Mouse (Mus musculus): Measurements from ENCODE around the gene Ifitm6. TPM values are rescaled to one million over a fixed set of nuclear protein-coding genes. Genes with fewer than 3 reads are reported as not detected.
"Not testable (repeated sequence)": the region's sequence is repeated elsewhere in the genome, so short reads cannot be mapped to it uniquely, and the experiment has no call there.

The Ifitm6 gene
- polyA plus RNA-seq, 1 experiment, result 0.19 TPM

- Histone ChIP-seq H3K4me1 (ENCODE audit: control insufficient read depth, insufficient read depth, low read length) (peaks cover 3% of the 10 kb centered on the region; the same call in 1 of the 2 replicates), H3K4me3 (ENCODE audit: control insufficient read depth, low read depth, low read length) (no peak overlapping the region), H3K27me3 (ENCODE audit: control insufficient read depth, insufficient read depth, low read length) (no peaks in the 10 kb centered on the region), H3K36me3 (ENCODE audit: control insufficient read depth, insufficient read depth, low read length) (no peaks in the 10 kb centered on the region), H3K27ac (ENCODE audit: control insufficient read depth, insufficient read depth, low read depth, low read length) (0 out of 2 replicates have a peak overlapping the region, but pooled peaks have one; percentile 23)
- TF ChIP-seq CTCF (IDR thresholded peaks at IDR 0.05; ENCODE audit: control insufficient read depth, insufficient read depth, insufficient replicate concordance, low read depth, low read length) (no peak), POLR2A (IDR thresholded peaks at IDR 0.05; ENCODE audit: control insufficient read depth, low read depth, low read length) (no peak)
These were observed 23.9 kb upstream of the Ifitm6 start for GRCm38 (mm10) chr7:141041661-141042060.

GRCm38 (mm10) chr7:141040867-141041606 is 23.3 kb upstream of the Ifitm6 start:
- peaks cover 3% of the 10 kb centered on the region; the same call in 1 of the 2 replicates for H3K4me1 ChIP-seq (ENCODE audit: control insufficient read depth, insufficient read depth, low read length)
- H3K36me3 ChIP-seq (ENCODE audit: control insufficient read depth, insufficient read depth, low read length), result no peaks in the 10 kb centered on the region
- H3K4me3 ChIP-seq (ENCODE audit: control insufficient read depth, low read depth, low read length), result no peak overlapping the region
- H3K27me3 ChIP-seq (ENCODE audit: control insufficient read depth, insufficient read depth, low read length), result no peaks in the 10 kb centered on the region
- TF ChIP-seq CTCF (IDR thresholded peaks at IDR 0.05; ENCODE audit: control insufficient read depth, insufficient read depth, insufficient replicate concordance, low read depth, low read length) (no peak), POLR2A (IDR thresholded peaks at IDR 0.05; ENCODE audit: control insufficient read depth, low read depth, low read length) (no peak)
- H3K27ac ChIP-seq (ENCODE audit: control insufficient read depth, insufficient read depth, low read depth, low read length), result no peak overlapping the region

GRCm38 (mm10) chr7:141039386-141040107 is 21.8 kb upstream of the Ifitm6 start:
- Histone ChIP-seq H3K36me3 (ENCODE audit: control insufficient read depth, insufficient read depth, low read length) (no peaks in the 10 kb centered on the region), H3K27ac (ENCODE audit: control insufficient read depth, insufficient read depth, low read depth, low read length) (no peak overlapping the region), H3K4me1 (ENCODE audit: control insufficient read depth, insufficient read depth, low read length) (peaks cover 3% of the 10 kb centered on the region; the same call in 1 of the 2 replicates), H3K27me3 (ENCODE audit: control insufficient read depth, insufficient read depth, low read length) (no peaks in the 10 kb centered on the region), H3K4me3 (ENCODE audit: control insufficient read depth, low read depth, low read length) (no peak overlapping the region)
- TF ChIP-seq CTCF (IDR thresholded peaks at IDR 0.05; ENCODE audit: control insufficient read depth, insufficient read depth, insufficient replicate concordance, low read depth, low read length), result no peak
- TF ChIP-seq POLR2A (IDR thresholded peaks at IDR 0.05; ENCODE audit: control insufficient read depth, low read depth, low read length), result no peak

GRCm38 (mm10) chr7:141038090-141039032 is 20.6 kb upstream of the Ifitm6 start:
- TF ChIP-seq CTCF (IDR thresholded peaks at IDR 0.05; ENCODE audit: control insufficient read depth, insufficient read depth, insufficient replicate concordance, low read depth, low read length) (no peak), POLR2A (IDR thresholded peaks at IDR 0.05; ENCODE audit: control insufficient read depth, low read depth, low read length) (no peak)
- Histone ChIP-seq H3K36me3 (ENCODE audit: control insufficient read depth, insufficient read depth, low read length) (no peaks in the 10 kb centered on the region), H3K4me3 (ENCODE audit: control insufficient read depth, low read depth, low read length) (no peak overlapping the region), H3K27ac (ENCODE audit: control insufficient read depth, insufficient read depth, low read depth, low read length) (no peak overlapping the region), H3K4me1 (ENCODE audit: control insufficient read depth, insufficient read depth, low read length) (peaks cover 3% of the 10 kb centered on the region; the same call in 1 of the 2 replicates), H3K27me3 (ENCODE audit: control insufficient read depth, insufficient read depth, low read length) (no peaks in the 10 kb centered on the region)

GRCm38 (mm10) chr7:141036624-141037023 is 18.9 kb upstream of the Ifitm6 start:
- not testable (repeated sequence) for H3K27ac ChIP-seq (ENCODE audit: control insufficient read depth, insufficient read depth, low read depth, low read length); H3K4me1 ChIP-seq (ENCODE audit: control insufficient read depth, insufficient read depth, low read length); H3K36me3 ChIP-seq (ENCODE audit: control insufficient read depth, insufficient read depth, low read length); H3K4me3 ChIP-seq (ENCODE audit: control insufficient read depth, low read depth, low read length); H3K27me3 ChIP-seq (ENCODE audit: control insufficient read depth, insufficient read depth, low read length)

GRCm38 (mm10) chr7:141032458-141033167 is 14.9 kb upstream of the Ifitm6 start:
- Histone ChIP-seq H3K4me1 (ENCODE audit: control insufficient read depth, insufficient read depth, low read length) (0 out of 2 replicates have a peak, but pooled peaks cover 2% of the 10 kb centered on the region), H3K36me3 (ENCODE audit: control insufficient read depth, insufficient read depth, low read length) (no peaks in the 10 kb centered on the region), H3K4me3 (ENCODE audit: control insufficient read depth, low read depth, low read length) (no peak overlapping the region), H3K27ac (ENCODE audit: control insufficient read depth, insufficient read depth, low read depth, low read length) (no peak overlapping the region), H3K27me3 (ENCODE audit: control insufficient read depth, insufficient read depth, low read length) (no peaks in the 10 kb centered on the region)
- TF ChIP-seq CTCF (IDR thresholded peaks at IDR 0.05; ENCODE audit: control insufficient read depth, insufficient read depth, insufficient replicate concordance, low read depth, low read length) (no peak), POLR2A (IDR thresholded peaks at IDR 0.05; ENCODE audit: control insufficient read depth, low read depth, low read length) (no peak)

Measured in testis, adult 2 months (tissue).